Mouse (Mus musculus): Measurements from ENCODE around the gene Gm45844.

GRCm38 (mm10) chr7:7171227-7172147 is 106.6 kb downstream of the Gm45844 start, which contains the start of gene Zfp418:
- TF ChIP-seq POLR2A (IDR thresholded peaks at IDR 0.05; ENCODE audit: low read depth, low read length) (no peak), CTCF (conservative IDR thresholded peaks at IDR 0.05; ENCODE audit: insufficient read depth, insufficient read length, low read depth, low read length) (no peak)
